Mouse (Mus musculus) liver, embryonic 14.5 days (tissue): ENCODE data around the gene Crb2. TPM values are rescaled to one million over a fixed set of nuclear protein-coding genes. Genes with fewer than 3 reads are reported as not detected.

Source experiments
- ATAC-seq: fragments of 200-750 bp; cut with Nextera tagmentation; 2 replicates; pipeline ENCODE4 v1.8.0; 2017; ENCODE audit warnings: moderate number of reproducible peaks, mild to moderate bottlenecking, moderate library complexity; ENCODE audit not compliant: insufficient read depth
- DNase-seq, 3 experiments: peaks; one replicate each; pipeline ENCODE4 v3.0.0-alpha.2; 2012 to 2013; ENCODE audit warnings: low read depth in 3 of 3, low spot score in 3 of 3
- H3K27ac ChIP-seq: fragments of 300-500 bp; sonication (generic); 2 replicates; pipeline ENCODE4 v1.5.1; 2014; ENCODE audit warnings: moderate library complexity, mild to moderate bottlenecking, control low read depth, inconsistent platforms
- H3K27me3 ChIP-seq: fragments of 300-500 bp; sonication (generic); 2 replicates; pipeline ENCODE4 v1.6.1; 2014; ENCODE audit warnings: mild to moderate bottlenecking, low read length, moderate library complexity; ENCODE audit not compliant: control insufficient read depth, insufficient read depth
- H3K36me3 ChIP-seq: fragments of 300-500 bp; sonication (generic); replicated peaks from 2 replicates; pipeline ENCODE4 v1.6.1; 2014; ENCODE audit warnings: low read depth; ENCODE audit not compliant: control insufficient read depth, insufficient read depth
- H3K4me1 ChIP-seq, 2 experiments: fragments of 200-500 bp in 1 of 2; fragments of 300-500 bp in 1 of 2; sonication (generic) in 1 of 2; replicated peaks; 2 replicates each; pipeline ENCODE4 v1.6.1; 2012 to 2014; ENCODE audit warnings: antibody characterized with exemption in 1 of 2, inconsistent platforms in 1 of 2, low read length in 1 of 2; ENCODE audit not compliant: control insufficient read depth in 2 of 2, insufficient read depth in 2 of 2
- H3K4me2 ChIP-seq: fragments of 300-500 bp; sonication (generic); 2 replicates; pipeline ENCODE4 v1.6.1; 2014; ENCODE audit warnings: low read depth, mild to moderate bottlenecking, control low read depth, moderate library complexity
- H3K4me3 ChIP-seq, 2 experiments: fragments of 200-500 bp in 1 of 2; fragments of 300-500 bp in 1 of 2; sonication (generic) in 1 of 2; 2 replicates each; pipeline ENCODE4 v1.5.1; 2012 to 2014; ENCODE audit warnings: low read depth in 2 of 2, low read length in 2 of 2, mild to moderate bottlenecking in 2 of 2, control low read depth in 1 of 2, inconsistent platforms in 1 of 2, moderate library complexity in 1 of 2; ENCODE audit not compliant: insufficient read depth in 1 of 2
- H3K9ac ChIP-seq: fragments of 300-500 bp; sonication (generic); replicated peaks from 2 replicates; pipeline ENCODE4 v1.6.1; 2014; ENCODE audit warnings: mild to moderate bottlenecking, control low read depth, moderate library complexity
- H3K9me3 ChIP-seq: fragments of 300-500 bp; sonication (generic); 2 replicates; pipeline ENCODE4 v1.6.1; 2016; ENCODE audit warnings: low read length, mixed read lengths; ENCODE audit not compliant: control insufficient read depth
- CTCF ChIP-seq: IDR thresholded peaks from 2 replicates; pipeline ENCODE4 v1.5.1; 2016; ENCODE audit warnings: antibody characterized with exemption, low read depth, control low read depth
- EP300 ChIP-seq: IDR thresholded peaks from 2 replicates; pipeline ENCODE4 v1.6.1; 2016; ENCODE audit warnings: antibody characterized with exemption, low read depth
- WGBS: fragments of 180-500 bp; shearing (Covaris S2); extraction: QIAGEN DNeasy Blood & Tissue Kit; methylation state at CpG from one replicate; pipeline ENCODE4 v1.1.7; 2014; ENCODE audit not compliant: insufficient replicate concordance; 5-methylcytosine and 5-hydroxymethylcytosine counted together
- polyA plus RNA-seq, 2 experiments: library from polyadenylated mRNA; depleted of rRNA in 1 of 2; stranded (reverse) in 1 of 2; unstranded in 1 of 2; fragments of >200 nt; fragmentation: Nextera tagmentation in 1 of 2; extraction: Ambion mirVana in 1 of 2; gene quantifications; 2 replicates each; pipeline versions ENCODE4 v1.2.1 to v1.2.3; 2012 to 2014

The Crb2 gene
- polyA plus RNA-seq, 2 experiments: 0.10 to 0.17 TPM

- no peaks in the 10 kb centered on the region for H3K4me1 ChIP-seq
- 79% methylated on average over 1 of the region's 1 CpGs for WGBS
- no peak for ATAC-seq
- H3K9ac ChIP-seq: no peak overlapping the region
- H3K9me3 ChIP-seq: no peaks in the 10 kb centered on the region
- H3K27ac ChIP-seq: no peak overlapping the region
- H3K27me3 ChIP-seq: no peaks in the 10 kb centered on the region
- TF ChIP-seq EP300: no peak
- no peak for TF ChIP-seq CTCF
- no peak for DNase-seq
- H3K4me2 ChIP-seq: no peak overlapping the region
- no peak overlapping the region for H3K4me3 ChIP-seq
- no peaks in the 10 kb centered on the region for H3K36me3 ChIP-seq
Observed at GRCm38 (mm10) chr2:37751114-37751513, 24.9 kb upstream of the Crb2 start.

GRCm38 (mm10) chr2:37756220-37756930 lies 19.7 kb upstream of the Crb2 start:
- ATAC-seq: no peak

GRCm38 (mm10) chr2:37757016-37757415 lies 19.0 kb upstream of the Crb2 start:
- no peak overlapping the region for H3K27ac ChIP-seq
- WGBS: 43% methylated on average over 5 of the region's 5 CpGs
- DNase-seq (no peak), ATAC-seq (no peak)
- no peak overlapping the region for H3K4me2 ChIP-seq
- no peaks in the 10 kb centered on the region for H3K9me3 ChIP-seq
- no peak for TF ChIP-seq CTCF
- TF ChIP-seq EP300: no peak
- no peak overlapping the region for H3K9ac ChIP-seq
- peaks cover 0 to 3% of the 10 kb centered on the region in 2 experiments; a peak in 1 of 4 replicates for H3K4me1 ChIP-seq
- H3K4me3 ChIP-seq: no peak overlapping the region
- H3K36me3 ChIP-seq: no peaks in the 10 kb centered on the region
- H3K27me3 ChIP-seq: no peaks in the 10 kb centered on the region

More at GRCm38 (mm10) chr2:37756220-37756930, 19.7 kb upstream of the Crb2 start:
- no peak for TF ChIP-seq CTCF
- no peak for TF ChIP-seq EP300
- H3K27me3 ChIP-seq: no peaks in the 10 kb centered on the region
- H3K9ac ChIP-seq: no peak overlapping the region
- H3K4me1 ChIP-seq: peaks cover 0 to 3% of the 10 kb centered on the region in 2 experiments; a peak in 1 of 4 replicates
- H3K9me3 ChIP-seq: no peaks in the 10 kb centered on the region
- H3K36me3 ChIP-seq: no peaks in the 10 kb centered on the region
- WGBS: 35% methylated on average over 2 of the region's 2 CpGs
- no peak overlapping the region for H3K4me2 ChIP-seq
- no peak overlapping the region for H3K4me3 ChIP-seq
- H3K27ac ChIP-seq: no peak overlapping the region
- DNase-seq: no peak

GRCm38 (mm10) chr2:37757784-37758183 lies 18.3 kb upstream of the Crb2 start:
- no peaks in the 10 kb centered on the region for H3K36me3 ChIP-seq
- WGBS: 61% methylated on average over 4 of the region's 4 CpGs
- H3K27ac ChIP-seq: no peak overlapping the region
- H3K27me3 ChIP-seq: no peaks in the 10 kb centered on the region
- no peak for DNase-seq
- H3K4me3 ChIP-seq: no peak overlapping the region
- peaks cover 0 to 3% of the 10 kb centered on the region in 2 experiments; a peak in 1 of 4 replicates for H3K4me1 ChIP-seq
- no peak overlapping the region for H3K9ac ChIP-seq
- H3K4me2 ChIP-seq: no peak overlapping the region
- TF ChIP-seq CTCF (no peak), EP300 (no peak)
- no peaks in the 10 kb centered on the region for H3K9me3 ChIP-seq
- no peak for ATAC-seq

GRCm38 (mm10) chr2:37758343-37759015 lies 17.6 kb upstream of the Crb2 start:
- H3K27me3 ChIP-seq: no peaks in the 10 kb centered on the region
- H3K4me3 ChIP-seq: no peak overlapping the region
- no peaks in the 10 kb centered on the region for H3K9me3 ChIP-seq
- no peak overlapping the region; the same call in 1 of the 2 replicates for H3K4me2 ChIP-seq
- peaks cover 0 to 3% of the 10 kb centered on the region in 2 experiments; a peak in 1 of 4 replicates for H3K4me1 ChIP-seq
- no peak overlapping the region for H3K9ac ChIP-seq
- no peak for DNase-seq
- no peak for ATAC-seq
- WGBS: 37% methylated on average over 21 of the region's 21 CpGs
- no peak for TF ChIP-seq EP300
- TF ChIP-seq CTCF: no peak
- H3K27ac ChIP-seq: no peak overlapping the region
- H3K36me3 ChIP-seq: no peaks in the 10 kb centered on the region
